Mouse (Mus musculus): ENCODE data around the gene Wif1. TPM values are rescaled to one million over a fixed set of nuclear protein-coding genes. Genes with fewer than 3 reads are reported as not detected.

Gene Wif1
- polyA plus RNA-seq (2015; fragmentation: Nextera tagmentation; extraction: Ambion mirVana) = 5.7 and 7.1 TPM in 2 replicates

- H3K4me3 ChIP-seq = peak within 1 kb of the TSS; percentile 50
- peaks cover 26% of the 10 kb centered on the region for H3K27me3 ChIP-seq
- H3K4me1 ChIP-seq (replicated peaks) = peaks cover 15% of the 10 kb centered on the region
- H3K27ac ChIP-seq (replicated peaks) = no peak within 1 kb of the TSS
- under 1% methylated on average over 49 of the region's 49 CpGs for WGBS
- peak within 1 kb of the TSS; percentile 43 for H3K9ac ChIP-seq
- H3K36me3 ChIP-seq = no peaks in the 10 kb centered on the region
- H3K9me3 ChIP-seq = no peaks in the 10 kb centered on the region
- peak; percentile 94 for ATAC-seq (ENCODE audit: low FRiP score, low read depth)
- H3K4me2 ChIP-seq = peak within 1 kb of the TSS; percentile 93
Measured at GRCm38 (mm10) chr10:121033826-121034568, at the start of gene Wif1. Gene Wif1 (plus strand): TSS chr10:121033960.

GRCm38 (mm10) chr10:121002135-121002534, 31.6 kb upstream of the Wif1 start:
- 85% methylated on average over 2 of the region's 2 CpGs for WGBS
- H3K4me1 ChIP-seq (replicated peaks) = no peaks in the 10 kb centered on the region
- ATAC-seq (ENCODE audit: low FRiP score, low read depth) = no peak

GRCm38 (mm10) chr10:121011496-121011895, 22.3 kb upstream of the Wif1 start:
- H3K9ac ChIP-seq = no peak overlapping the region
- H3K9me3 ChIP-seq = 0 out of 2 replicates have a peak, but pooled peaks cover 3% of the 10 kb centered on the region
- H3K4me2 ChIP-seq = no peak overlapping the region
- no peak for ATAC-seq (ENCODE audit: low FRiP score, low read depth)
- peaks cover under 1% of the 10 kb centered on the region; the same call in 1 of the 2 replicates for H3K4me1 ChIP-seq (replicated peaks)
- H3K36me3 ChIP-seq = no peaks in the 10 kb centered on the region
- H3K27me3 ChIP-seq = no peaks in the 10 kb centered on the region
- no peak overlapping the region for H3K4me3 ChIP-seq
- 86% methylated on average over 4 of the region's 4 CpGs for WGBS
- H3K27ac ChIP-seq (replicated peaks) = no peak overlapping the region

More at GRCm38 (mm10) chr10:121002135-121002534, 31.6 kb upstream of the Wif1 start:
- Histone ChIP-seq H3K4me2 (no peak overlapping the region), H3K27ac (replicated peaks) (no peak overlapping the region), H3K9me3 (no peaks in the 10 kb centered on the region), H3K9ac (no peak overlapping the region), H3K36me3 (no peaks in the 10 kb centered on the region), H3K4me3 (no peak overlapping the region), H3K27me3 (no peaks in the 10 kb centered on the region)

GRCm38 (mm10) chr10:121016291-121016690, 17.5 kb upstream of the Wif1 start:
- no peak for ATAC-seq (ENCODE audit: low FRiP score, low read depth)
- Histone ChIP-seq H3K36me3 (no peaks in the 10 kb centered on the region), H3K9me3 (0 out of 2 replicates have a peak, but pooled peaks cover 3% of the 10 kb centered on the region), H3K27me3 (no peaks in the 10 kb centered on the region), H3K4me3 (no peak overlapping the region), H3K27ac (replicated peaks) (no peak overlapping the region), H3K9ac (no peak overlapping the region), H3K4me1 (replicated peaks) (peaks cover 8% of the 10 kb centered on the region), H3K4me2 (no peak overlapping the region)
- WGBS = 88% methylated on average over 8 of the region's 8 CpGs

- 21% methylated on average over 18 of the region's 18 CpGs for WGBS
- H3K9ac ChIP-seq = no peak overlapping the region
- no peaks in the 10 kb centered on the region for H3K36me3 ChIP-seq
- ATAC-seq (ENCODE audit: low FRiP score, low read depth) = no peak
- H3K4me2 ChIP-seq = no peak overlapping the region
- no peak overlapping the region for H3K27ac ChIP-seq (replicated peaks)
- no peaks in the 10 kb centered on the region for H3K27me3 ChIP-seq
- H3K4me3 ChIP-seq = no peak overlapping the region
- peaks cover 8% of the 10 kb centered on the region for H3K4me1 ChIP-seq (replicated peaks)
- 0 out of 2 replicates have a peak, but pooled peaks cover 3% of the 10 kb centered on the region for H3K9me3 ChIP-seq
Measured at GRCm38 (mm10) chr10:121016711-121017503, 16.9 kb upstream of the Wif1 start.

- Histone ChIP-seq H3K9ac (no peak overlapping the region), H3K4me2 (no peak overlapping the region), H3K27me3 (no peaks in the 10 kb centered on the region), H3K27ac (replicated peaks) (no peak overlapping the region), H3K4me1 (replicated peaks) (no peaks in the 10 kb centered on the region), H3K36me3 (no peaks in the 10 kb centered on the region), H3K9me3 (no peaks in the 10 kb centered on the region), H3K4me3 (no peak overlapping the region)
- ATAC-seq (ENCODE audit: low FRiP score, low read depth) = no peak
- 65% methylated on average over 5 of the region's 5 CpGs for WGBS
Measured at GRCm38 (mm10) chr10:121022951-121023350, 10.8 kb upstream of the Wif1 start.

- Histone ChIP-seq H3K4me2 (no peak overlapping the region), H3K9me3 (no peaks in the 10 kb centered on the region), H3K4me1 (replicated peaks) (peaks cover 15% of the 10 kb centered on the region), H3K36me3 (no peaks in the 10 kb centered on the region), H3K4me3 (no peak overlapping the region), H3K27ac (replicated peaks) (no peak overlapping the region), H3K9ac (no peak overlapping the region), H3K27me3 (peaks cover 22% of the 10 kb centered on the region)
- 15% methylated on average over 7 of the region's 7 CpGs for WGBS
- no peak for ATAC-seq (ENCODE audit: low FRiP score, low read depth)
Measured at GRCm38 (mm10) chr10:121031802-121032201, 2.0 kb upstream of the Wif1 start.

- under 1% methylated on average over 25 of the region's 25 CpGs for WGBS
- peaks cover 15% of the 10 kb centered on the region for H3K4me1 ChIP-seq (replicated peaks)
- H3K9ac ChIP-seq = peak overlapping the region; percentile 43; the same call in 1 of the 2 replicates
- H3K27ac ChIP-seq (replicated peaks) = no peak overlapping the region
- peak; percentile 84 for ATAC-seq (ENCODE audit: low FRiP score, low read depth)
- no peaks in the 10 kb centered on the region for H3K9me3 ChIP-seq
- peak overlapping the region; percentile 50 for H3K4me3 ChIP-seq
- H3K27me3 ChIP-seq = peaks cover 26% of the 10 kb centered on the region
- no peaks in the 10 kb centered on the region for H3K36me3 ChIP-seq
- peak overlapping the region; percentile 93 for H3K4me2 ChIP-seq
Measured at GRCm38 (mm10) chr10:121033128-121033791, 500 bp upstream of the Wif1 start.

GRCm38 (mm10) chr10:121034569-121034947, 798 bp downstream of the Wif1 start:
- peaks cover 15% of the 10 kb centered on the region for H3K4me1 ChIP-seq (replicated peaks)
- 16% methylated on average over 5 of the region's 5 CpGs for WGBS
- no peaks in the 10 kb centered on the region for H3K36me3 ChIP-seq
- H3K4me2 ChIP-seq = peak overlapping the region; percentile 93
- H3K4me3 ChIP-seq = peak overlapping the region; percentile 50
- peaks cover 26% of the 10 kb centered on the region for H3K27me3 ChIP-seq
- no peak for ATAC-seq (ENCODE audit: low FRiP score, low read depth)
- H3K9me3 ChIP-seq = no peaks in the 10 kb centered on the region
- H3K27ac ChIP-seq (replicated peaks) = no peak overlapping the region
- H3K9ac ChIP-seq = peak overlapping the region; percentile 43; the same call in 1 of the 2 replicates

- H3K27ac ChIP-seq (replicated peaks) = no peak overlapping the region
- no peak overlapping the region for H3K9ac ChIP-seq
- H3K4me1 ChIP-seq (replicated peaks) = peaks cover 8% of the 10 kb centered on the region
- H3K36me3 ChIP-seq = no peaks in the 10 kb centered on the region
- H3K9me3 ChIP-seq = no peaks in the 10 kb centered on the region
- WGBS = 90% methylated on average over 4 of the region's 4 CpGs
- H3K4me3 ChIP-seq = no peak overlapping the region
- H3K4me2 ChIP-seq = no peak overlapping the region
- ATAC-seq (ENCODE audit: low FRiP score, low read depth) = no peak
- peaks cover 15% of the 10 kb centered on the region for H3K27me3 ChIP-seq
Measured at GRCm38 (mm10) chr10:121038556-121039284, 5.0 kb downstream of the Wif1 start.

GRCm38 (mm10) chr10:121040911-121041310, 7.2 kb downstream of the Wif1 start:
- H3K27me3 ChIP-seq = 0 out of 2 replicates have a peak, but pooled peaks cover 9% of the 10 kb centered on the region
- ATAC-seq (ENCODE audit: low FRiP score, low read depth) = no peak
- 62% methylated on average over 14 of the region's 14 CpGs for WGBS
- no peaks in the 10 kb centered on the region for H3K4me1 ChIP-seq (replicated peaks)
- no peak overlapping the region; the same call in 1 of the 2 replicates for H3K4me2 ChIP-seq
- no peak overlapping the region for H3K9ac ChIP-seq
- no peaks in the 10 kb centered on the region for H3K9me3 ChIP-seq
- no peak overlapping the region for H3K27ac ChIP-seq (replicated peaks)
- H3K4me3 ChIP-seq = no peak overlapping the region
- no peaks in the 10 kb centered on the region for H3K36me3 ChIP-seq

Data from hindbrain, embryonic 15.5 days (tissue).